Mouse (Mus musculus) cerebellum, postnatal 14 days (tissue): Measurements from ENCODE around the gene Icmt.

ENCODE experiments used
- DNase-seq, 2 experiments: peaks; one replicate each; pipeline ENCODE4 v3.0.0; 2021; ENCODE audit warnings: mixed read lengths in 2 of 2

The Icmt gene

GRCm38 (mm10) chr4:152276389-152277347, 20.4 kb upstream of the Icmt start:
- DNase-seq, result peak in 1 of 2 experiments; percentile 80

- DNase-seq, result no peak
Measured at GRCm38 (mm10) chr4:152277916-152278315, 19.1 kb upstream of the Icmt start.

- DNase-seq, result peak; percentile 68 to 75
Measured at GRCm38 (mm10) chr4:152278986-152279385, 18.0 kb upstream of the Icmt start.

DNA sequence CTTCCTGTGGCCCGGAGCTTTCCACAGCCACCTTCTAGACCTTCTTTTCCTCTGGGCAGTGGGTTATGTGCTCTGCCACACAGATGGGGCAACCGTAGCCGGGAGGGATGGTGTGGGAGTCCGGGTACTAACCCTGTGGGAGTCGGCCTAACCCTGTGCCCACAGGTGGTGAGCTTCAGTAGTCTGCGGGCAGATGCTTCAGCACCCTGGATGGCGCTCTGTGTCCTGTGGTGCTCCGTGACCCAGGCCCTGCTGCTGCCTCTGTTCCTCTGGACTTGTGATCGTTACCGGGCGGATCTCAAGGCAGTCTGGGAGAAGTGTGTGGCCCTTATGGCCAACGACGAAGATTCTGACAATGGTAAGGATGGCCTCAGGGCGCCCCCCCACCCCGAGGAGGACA, 15.4 kb upstream of the Icmt start:
- DNase-seq, result no peak

- DNase-seq, result no peak
Measured at GRCm38 (mm10) chr4:152282721-152283120, 14.3 kb upstream of the Icmt start.

DNA sequence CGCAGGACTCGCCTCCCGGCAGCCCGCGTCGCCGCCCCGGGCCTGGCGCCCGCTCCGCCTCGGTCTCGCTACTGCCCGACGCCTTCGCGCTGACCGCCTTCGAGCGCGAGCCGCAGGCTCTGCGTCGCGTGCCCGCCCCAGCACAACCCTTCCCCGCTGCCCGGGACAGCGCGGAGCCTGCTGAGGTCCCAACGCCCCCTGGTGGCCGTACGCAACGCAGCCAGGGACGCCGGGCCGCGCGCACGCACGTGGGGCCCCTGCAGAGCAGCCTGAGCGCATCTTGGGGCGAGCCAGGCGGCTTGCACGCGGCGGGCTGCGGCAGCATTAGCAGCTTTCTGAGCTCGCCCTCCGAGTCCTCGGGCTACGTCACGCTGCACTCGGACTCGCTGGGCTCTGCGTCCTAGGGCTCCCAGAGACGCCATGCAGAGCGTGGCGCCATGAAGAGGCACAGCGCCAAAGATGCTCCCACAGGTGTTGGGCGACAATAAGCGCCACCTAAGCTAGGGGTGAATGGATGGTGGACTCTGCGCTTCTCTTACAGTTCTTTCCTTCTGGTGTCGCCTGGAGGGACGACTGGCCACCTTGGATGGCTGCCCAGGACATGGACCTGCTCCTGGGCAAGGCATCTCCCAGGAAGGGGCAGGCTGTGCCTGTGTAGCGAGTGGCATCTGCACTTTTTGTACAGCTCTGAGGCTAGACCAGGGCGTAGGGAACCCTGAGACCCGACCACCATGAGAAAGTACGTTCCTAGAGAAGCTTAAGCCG, 13.7 kb upstream of the Icmt start:
- DNase-seq, result peak; percentile 84 to 90

DNA sequence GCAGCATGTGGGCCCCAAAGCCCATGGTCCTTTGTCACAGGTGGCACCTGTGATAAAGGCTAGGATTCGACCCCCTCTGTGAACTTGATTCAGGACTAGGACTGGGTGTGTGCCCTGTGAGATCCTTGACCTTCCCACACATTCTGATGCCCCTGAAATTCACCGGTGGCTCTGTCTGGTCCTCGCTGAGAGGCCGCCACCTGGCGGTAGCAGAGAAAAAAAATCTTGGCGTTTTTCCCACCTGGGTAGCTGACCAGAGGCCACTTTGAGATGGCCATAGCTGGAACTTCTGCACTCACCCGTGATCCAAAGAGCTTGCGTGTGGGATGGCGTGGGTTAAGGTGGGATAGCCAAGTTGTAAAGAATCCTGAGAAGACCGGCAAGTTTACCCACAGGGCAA, 11.5 kb upstream of the Icmt start:
- DNase-seq, result peak; percentile 84 to 87

GRCm38 (mm10) chr4:152286183-152286582, 10.8 kb upstream of the Icmt start:
- peak in 1 of 2 experiments; percentile 36 for DNase-seq

DNA sequence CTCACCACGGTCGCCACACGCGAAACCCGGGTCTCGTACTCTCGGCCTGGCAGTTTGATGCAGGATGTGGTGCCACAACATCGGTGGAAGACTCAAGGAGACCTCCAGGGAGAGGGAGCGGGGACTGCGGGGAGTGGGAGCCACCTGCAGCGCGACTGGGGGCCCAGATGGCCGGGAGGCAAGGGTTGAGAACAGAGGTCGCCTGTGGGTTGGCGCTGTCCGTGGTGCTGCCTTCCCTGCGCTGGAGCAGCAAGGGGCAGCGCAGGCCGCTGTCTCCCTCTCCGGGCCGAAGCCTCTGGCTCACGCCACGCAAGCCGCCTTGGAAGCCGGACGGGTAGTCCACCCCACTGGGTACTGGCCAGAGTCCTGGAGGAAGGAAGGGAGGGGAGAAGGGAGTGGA, 10.1 kb upstream of the Icmt start:
- DNase-seq, result peak in 1 of 2 experiments; percentile 36

DNA sequence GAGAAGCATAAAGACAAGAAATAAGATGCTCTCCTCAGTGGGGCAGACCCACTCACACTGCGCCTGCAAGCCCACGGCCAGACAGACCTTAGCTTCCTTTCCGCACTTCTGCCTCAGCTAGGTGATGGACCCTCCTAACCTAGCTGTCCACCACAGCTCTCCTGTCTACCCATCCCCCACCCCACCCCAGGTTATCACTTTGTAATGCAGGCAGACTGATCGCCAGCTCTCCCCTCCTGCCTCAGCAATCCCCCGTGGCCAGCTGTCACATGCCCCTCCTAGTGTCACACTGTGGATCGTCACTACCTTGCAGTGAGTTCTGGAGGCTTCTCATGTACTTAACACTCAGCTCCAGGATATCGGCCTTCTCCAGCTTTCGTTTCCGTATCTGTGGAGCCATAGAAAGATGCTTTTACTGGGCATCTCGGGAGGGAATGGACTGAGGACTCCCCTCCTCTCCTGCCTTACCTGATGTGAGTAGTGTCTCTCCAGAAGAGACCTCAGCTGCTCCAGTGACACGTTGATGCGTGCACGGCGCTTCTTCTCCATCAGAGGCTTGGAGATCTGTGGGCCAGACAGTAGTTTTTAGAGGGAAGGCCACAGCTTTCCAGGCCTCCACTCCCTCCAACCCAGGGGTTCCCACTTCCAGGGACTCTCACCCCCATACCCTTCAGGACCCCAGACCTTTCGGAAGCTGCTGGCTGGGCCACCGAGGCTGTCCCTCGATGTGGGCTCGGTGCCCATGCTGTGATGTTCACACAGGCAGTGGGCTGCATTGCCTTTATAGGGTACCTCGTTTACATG, 9.5 kb upstream of the Icmt start:
- DNase-seq, result no peak

- DNase-seq, result no peak
Measured at GRCm38 (mm10) chr4:152288398-152288945, 8.6 kb upstream of the Icmt start.

DNA sequence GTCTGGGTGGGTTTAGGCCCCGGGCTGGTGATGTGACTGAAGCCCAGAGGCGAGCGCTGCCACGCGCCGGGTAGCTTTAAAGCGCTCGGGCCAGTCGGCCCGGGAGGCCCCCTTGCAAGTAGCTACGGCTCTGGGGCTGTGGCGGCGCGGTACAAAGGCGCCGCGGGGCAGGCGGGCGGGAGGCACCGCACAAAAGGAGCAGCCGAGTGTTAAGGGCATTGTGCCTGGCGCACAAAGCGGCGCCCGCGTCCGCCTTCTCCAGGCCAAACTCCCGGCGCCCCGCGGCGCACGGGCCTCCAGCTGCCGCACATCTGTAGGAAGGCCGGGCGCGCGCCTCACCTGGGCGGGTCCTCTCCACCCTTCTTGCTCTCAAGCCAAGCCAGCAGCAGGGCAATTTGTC, 6.6 kb upstream of the Icmt start:
- DNase-seq, result no peak

- DNase-seq, result no peak
Measured at GRCm38 (mm10) chr4:152290991-152291390, 6.0 kb upstream of the Icmt start.

DNA sequence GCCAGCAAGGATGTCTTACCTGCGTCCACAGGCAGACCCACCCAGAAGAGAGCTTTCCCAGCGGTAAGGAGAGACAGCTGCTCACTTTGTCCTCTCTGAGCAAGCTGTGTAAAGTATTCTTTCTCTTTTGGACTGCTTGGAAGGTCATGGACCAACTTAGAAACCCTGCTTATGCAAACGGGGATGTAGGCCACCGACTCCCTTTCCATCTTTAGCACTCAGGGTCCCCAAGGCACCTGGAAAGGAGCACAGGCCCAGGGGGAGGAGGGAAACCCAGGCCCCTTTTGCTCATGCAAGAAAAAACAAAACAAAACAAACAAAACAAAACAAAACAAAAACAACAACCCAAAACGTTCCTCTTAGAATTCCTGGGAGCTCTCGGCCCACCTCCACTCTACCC, 5.5 kb upstream of the Icmt start, which contains the start of gene Hes3:
Gene Hes3 (minus strand): TSS at position 101 of the 400 bp plus-strand sequence.
- DNase-seq, result no peak

- DNase-seq, result no peak
Measured at GRCm38 (mm10) chr4:152292102-152292765, 4.8 kb upstream of the Icmt start.

- DNase-seq, result no peak
Measured at GRCm38 (mm10) chr4:152294188-152294929, 2.7 kb upstream of the Icmt start.

DNA sequence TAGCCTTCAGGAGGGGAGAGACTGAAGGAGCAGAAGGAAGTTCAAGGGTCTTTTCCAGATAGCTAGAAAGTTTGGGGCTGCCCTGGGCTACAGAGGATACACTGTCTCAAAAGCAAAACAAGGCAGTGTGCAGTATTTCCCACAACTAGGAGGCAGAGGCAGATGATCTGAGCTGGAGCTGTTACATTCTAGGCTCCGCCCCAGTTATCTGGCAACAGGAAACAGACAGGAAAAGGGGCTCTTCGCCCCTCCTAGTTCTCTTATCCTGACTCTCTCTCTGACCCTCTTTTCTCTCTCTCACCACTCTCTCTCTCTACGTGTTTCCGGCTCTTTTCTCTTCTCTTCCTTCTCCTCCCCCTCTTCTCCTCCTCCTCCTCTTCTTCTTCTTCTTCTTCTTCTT, 1.1 kb upstream of the Icmt start:
- DNase-seq, result no peak

GRCm38 (mm10) chr4:152296371-152296770, 656 bp upstream of the Icmt start:
- DNase-seq, result no peak

- no peak for DNase-seq
Measured at GRCm38 (mm10) chr4:152298836-152299235, 1.8 kb downstream of the Icmt start.

DNA sequence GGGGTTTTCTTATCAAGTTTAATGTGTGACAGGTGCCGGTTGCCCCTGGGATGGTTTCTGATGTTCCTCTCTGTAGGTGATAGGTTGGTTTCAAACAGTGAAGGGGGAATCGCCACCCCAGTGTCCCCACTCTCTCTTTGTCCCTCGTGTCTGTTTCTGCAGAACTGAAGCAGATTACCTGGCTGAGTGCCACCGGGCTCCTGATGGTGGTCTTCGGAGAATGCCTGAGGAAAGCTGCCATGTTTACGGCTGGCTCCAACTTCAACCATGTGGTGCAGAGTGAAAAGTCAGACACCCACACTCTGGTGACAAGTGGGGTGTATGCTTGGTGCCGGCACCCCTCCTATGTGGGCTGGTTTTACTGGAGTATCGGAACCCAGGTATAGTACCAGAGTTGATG, 3.3 kb downstream of the Icmt start:
- peak in 1 of 2 experiments; percentile 62 for DNase-seq

DNA sequence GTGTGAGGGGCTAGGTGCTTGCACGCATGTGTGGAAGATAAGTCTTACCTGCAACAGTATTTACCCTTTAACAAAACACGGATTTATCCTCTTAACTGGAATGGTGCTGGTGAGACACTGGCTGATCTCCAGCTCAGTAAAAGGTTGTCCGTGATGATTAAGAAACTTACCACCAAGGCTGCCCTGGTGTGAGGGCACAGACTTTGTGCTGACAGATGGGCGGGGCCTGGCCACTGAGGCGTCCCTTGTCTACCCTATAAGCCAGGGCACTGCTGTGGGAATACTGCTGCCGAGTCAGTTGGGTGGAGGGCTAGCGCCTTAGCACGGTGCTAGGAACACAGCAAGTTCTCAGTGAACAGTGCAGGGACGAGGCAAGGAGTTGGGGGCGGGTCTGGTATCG, 5.0 kb downstream of the Icmt start:
- DNase-seq, result no peak
